Mouse (Mus musculus) left cerebral cortex, postnatal 14 days (tissue): ENCODE measurements at regions not wholly inside any gene's neighbourhood (a gene's known extent, or its start where the extent isn't known, plus 50 kb on each side); places are given as distances from the start of the nearest gene placed in this dataset.
A peak's percentile ranks its signal among the peaks of the same experiment; 100 is the strongest.

Experiments used
- DNase-seq, 2 experiments: peaks; one replicate each; pipeline ENCODE4 v3.0.0; 2021 to 2022; ENCODE audit warnings: low spot score in 2 of 2, mixed read lengths in 1 of 2
- intact Hi-C: fragments of 180-260 bp; cut with DNase I; formaldehyde crosslinking; loops from one replicate; pipeline ENCODE4 v1.15.1; 2025

DNA sequence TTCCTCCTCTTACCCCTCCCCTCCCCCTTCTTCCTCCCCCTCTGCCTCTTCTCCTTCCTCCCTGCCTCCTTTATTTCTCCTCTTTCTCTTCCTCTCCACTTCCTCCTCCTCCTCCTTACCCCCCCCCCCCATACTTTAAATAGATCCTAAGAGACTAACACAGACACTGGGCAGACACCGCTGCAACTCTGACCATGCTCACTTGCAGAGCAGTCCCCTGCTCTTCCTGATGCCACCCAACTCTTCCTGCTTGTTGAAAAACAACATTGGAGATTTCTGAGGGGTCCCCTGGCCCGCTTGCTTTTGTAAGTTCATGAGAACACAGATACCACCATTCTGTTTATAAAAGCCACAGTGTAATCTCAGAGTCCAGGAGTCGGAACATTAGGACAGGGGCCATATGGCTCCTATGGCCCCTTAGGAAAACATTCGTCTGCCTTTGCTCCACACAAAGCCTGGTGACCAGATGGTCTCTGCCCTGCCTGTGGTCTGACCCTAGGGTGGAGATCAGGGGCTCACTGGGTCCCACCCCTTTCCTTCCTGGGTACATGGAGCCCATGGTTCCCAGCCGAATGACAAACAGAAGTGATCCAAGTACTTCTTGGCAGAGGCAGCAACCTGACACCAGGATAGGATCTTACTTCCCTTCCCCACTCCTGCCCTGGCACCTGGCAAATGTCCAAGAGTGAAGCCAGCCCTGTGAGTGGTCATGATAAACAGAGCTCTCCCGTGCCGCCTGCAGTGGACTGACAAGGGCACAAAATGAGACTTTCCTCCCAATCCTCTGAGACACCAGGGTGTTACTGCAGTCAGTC, 123.1 kb downstream of the Ets2 start:
- intact Hi-C loops, result no loop called here

GRCm38 (mm10) chr16:95823803-95824202, 121.9 kb downstream of the Ets2 start:
- DNase-seq, result peak in 1 of 2 experiments; percentile 36
- intact Hi-C loops, result no loop called here

More for the DNA sequence above, 123.1 kb downstream of the Ets2 start:
- DNase-seq, result no peak

DNA sequence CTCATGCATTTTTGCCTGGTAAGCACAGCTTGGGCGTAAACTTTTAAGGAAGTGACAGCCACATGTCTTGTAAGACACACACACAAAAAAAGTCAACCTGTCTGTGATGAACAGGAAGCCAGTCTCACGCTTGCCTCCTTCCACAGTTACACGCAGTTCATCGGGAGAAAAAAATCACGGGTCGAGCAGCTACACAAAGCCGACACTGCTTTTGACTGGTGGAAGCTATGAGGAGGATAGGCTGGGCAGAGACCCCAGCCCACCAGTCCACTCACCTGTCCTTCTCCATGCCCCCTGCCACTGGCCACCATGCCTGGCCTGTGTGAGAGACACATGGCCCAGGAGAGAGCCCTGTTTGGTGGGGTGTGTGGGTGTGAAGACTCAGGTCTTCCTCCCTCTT, 119.2 kb downstream of the Ets2 start:
- no peak for DNase-seq
- intact Hi-C loops, result no loop called here

DNA sequence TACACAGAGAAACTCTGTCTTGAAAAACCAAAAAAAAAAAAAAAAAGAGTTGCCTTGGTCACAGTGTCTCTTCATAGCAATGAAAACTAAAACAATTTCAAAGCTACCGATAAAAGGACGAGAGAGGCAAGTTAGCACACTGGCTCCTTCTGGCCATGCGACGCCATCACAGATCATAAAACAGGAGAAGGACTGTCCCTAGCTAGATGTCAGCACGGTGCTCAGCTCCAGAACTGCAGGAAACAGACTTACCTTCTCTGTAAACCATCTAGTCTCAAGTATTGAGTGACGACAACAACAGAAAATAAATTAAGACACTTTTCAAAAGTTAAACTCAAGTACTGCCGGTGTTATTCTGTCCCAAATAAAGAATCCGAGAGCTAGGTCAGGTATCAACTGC, 118.7 kb downstream of the Ets2 start:
- DNase-seq, result no peak
- intact Hi-C loops, result no loop called here

- intact Hi-C loops, result no loop called here
- no peak for DNase-seq
Measured at GRCm38 (mm10) chr16:95820013-95820412, 118.1 kb downstream of the Ets2 start.

DNA sequence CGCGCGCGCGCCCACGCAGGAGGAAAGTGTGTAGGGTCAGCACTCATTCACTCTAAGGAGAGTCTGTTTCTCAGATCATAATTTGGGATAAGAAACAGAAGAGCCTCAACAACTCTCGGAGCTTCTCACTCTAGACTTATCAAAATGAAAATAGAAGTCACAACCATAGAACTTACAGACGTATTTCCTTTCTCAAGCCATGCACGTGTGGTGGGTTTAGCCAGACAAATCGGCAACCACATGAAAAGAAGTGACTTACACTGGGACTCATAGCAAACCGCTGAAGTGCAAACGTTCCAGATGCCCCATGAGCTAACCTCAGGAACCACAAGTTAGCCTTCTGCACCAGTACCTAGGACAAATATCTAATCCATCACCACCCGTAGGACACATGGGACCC, 114.1 kb downstream of the Ets2 start:
- no peak for DNase-seq

GRCm38 (mm10) chr16:95815206-95815731, 113.4 kb downstream of the Ets2 start:
- intact Hi-C loops, result no loop called here
- no peak for DNase-seq

More for the DNA sequence above, 114.1 kb downstream of the Ets2 start:
- intact Hi-C loops, result no loop called here

GRCm38 (mm10) chr16:95814513-95815118, 112.7 kb downstream of the Ets2 start:
- intact Hi-C loops, result loop anchor here (5.0 kb wide), 1 partner anchor 102 kb away; no protein-coding TSS in a partner anchor
- peak; percentile 30 to 75 for DNase-seq

DNA sequence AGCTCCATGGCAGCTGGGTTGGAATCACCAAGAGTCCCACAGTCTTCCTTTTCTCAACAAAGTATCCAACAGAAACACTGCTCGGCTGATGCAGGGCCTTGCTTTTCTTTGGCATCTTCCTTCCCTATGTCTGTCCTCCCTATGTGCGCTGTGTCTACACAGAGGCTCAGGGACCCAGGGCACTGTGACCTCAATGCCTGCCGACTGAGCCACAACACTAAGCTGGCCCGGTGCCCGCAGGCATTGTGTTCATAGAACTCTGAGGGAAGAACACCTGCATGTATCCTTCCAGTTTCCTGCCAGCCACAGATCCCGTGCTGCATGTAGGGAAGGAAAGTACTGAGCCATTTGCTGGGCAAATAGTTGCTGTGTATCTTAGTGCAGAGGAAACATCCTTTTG, 109.2 kb downstream of the Ets2 start:
- intact Hi-C loops, result loop anchor here (5.0 kb wide), 1 partner anchor 99 kb away; no protein-coding TSS in a partner anchor

DNA sequence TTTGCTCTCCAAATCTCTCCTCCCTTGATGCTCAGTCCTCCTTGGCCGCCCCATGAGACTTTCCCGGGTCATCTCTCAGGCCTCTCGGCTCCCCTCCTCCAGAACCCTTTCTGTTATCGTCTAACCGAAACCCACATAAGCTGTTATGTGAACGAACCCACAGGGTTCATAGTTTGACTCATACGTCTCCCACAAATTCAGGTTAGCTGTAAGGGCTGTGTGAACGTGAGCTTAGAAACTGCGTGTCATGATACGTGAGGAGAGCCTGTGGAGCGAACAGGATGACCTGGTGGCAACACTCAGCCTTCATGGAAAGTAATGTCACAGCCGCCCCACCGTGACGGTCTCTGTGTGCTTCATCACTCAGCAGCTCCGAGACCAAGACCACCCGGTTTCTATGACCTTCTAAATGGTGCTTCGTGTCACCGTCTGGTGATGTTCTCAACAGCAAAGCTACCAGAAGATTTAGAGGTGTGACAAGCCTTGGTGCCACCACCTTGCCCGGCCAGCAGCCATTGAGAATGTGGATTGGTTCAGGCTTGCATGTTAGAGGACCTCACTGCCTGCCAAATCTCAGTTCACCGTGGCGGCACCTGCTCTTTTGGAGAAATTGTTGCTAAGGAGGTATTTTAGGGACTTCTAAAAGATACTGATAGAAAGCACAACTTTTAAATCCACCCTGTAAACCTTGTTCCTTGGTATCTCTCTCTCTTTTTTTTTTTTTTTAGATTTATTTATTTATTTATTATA, 107.4 kb downstream of the Ets2 start:
- intact Hi-C loops, result no loop called here
- no peak for DNase-seq

More for the DNA sequence above, 109.2 kb downstream of the Ets2 start:
- DNase-seq, result no peak

GRCm38 (mm10) chr16:95806510-95806909, 104.6 kb downstream of the Ets2 start:
- intact Hi-C loops, result no loop called here
- no peak for DNase-seq

DNA sequence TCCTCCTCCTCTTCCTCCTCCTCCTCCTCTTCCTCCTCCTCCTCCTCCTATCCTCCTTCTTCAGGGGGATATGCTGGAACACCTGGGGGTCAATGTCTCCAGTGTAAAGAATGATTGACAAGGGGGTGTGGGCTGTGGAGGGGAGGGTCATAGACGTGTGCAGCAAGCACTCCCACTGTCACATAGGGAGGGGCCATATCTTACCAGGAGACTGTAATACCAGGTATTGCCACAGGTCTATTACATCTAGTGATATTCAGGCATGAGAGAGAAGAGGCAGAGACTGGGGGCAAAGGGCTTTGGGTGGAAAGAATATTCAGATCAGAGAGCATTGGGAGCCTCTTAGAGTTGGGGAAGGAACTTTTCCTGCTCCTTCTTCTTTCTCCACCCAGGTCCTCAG, 102.3 kb downstream of the Ets2 start:
- intact Hi-C loops, result no loop called here
- no peak for DNase-seq

GRCm38 (mm10) chr16:95802641-95803040, 100.8 kb downstream of the Ets2 start:
- intact Hi-C loops, result no loop called here
- DNase-seq, result no peak

- peak in 1 of 2 experiments; percentile 39 for DNase-seq
- intact Hi-C loops, result no loop called here
Measured at GRCm38 (mm10) chr16:95802207-95802606, 100.3 kb downstream of the Ets2 start.

- intact Hi-C loops, result no loop called here
- DNase-seq, result no peak
Measured at GRCm38 (mm10) chr16:95800911-95801442, 99.1 kb downstream of the Ets2 start.

GRCm38 (mm10) chr16:95798582-95798981, 96.7 kb downstream of the Ets2 start:
- intact Hi-C loops, result no loop called here
- peak; percentile 38 to 50 for DNase-seq

DNA sequence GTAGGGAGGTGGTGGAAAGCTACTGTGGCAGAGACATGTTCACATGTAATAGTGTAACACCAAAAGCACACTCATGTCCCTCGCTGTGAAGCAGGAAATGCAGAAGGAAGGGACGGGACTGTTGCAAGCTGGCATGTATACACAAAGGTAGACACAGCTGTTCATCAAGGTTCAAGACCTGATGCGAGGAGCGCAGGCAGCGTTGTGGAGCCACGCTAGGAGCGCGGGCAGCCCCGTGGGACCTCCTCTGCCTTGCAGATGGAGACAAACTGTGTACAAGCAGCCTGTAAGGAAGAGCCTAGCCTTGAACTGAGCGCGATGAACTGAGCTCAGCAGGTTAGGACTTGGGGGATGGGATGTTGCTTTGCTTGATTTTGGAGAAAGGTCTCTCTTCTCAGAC, 96.2 kb downstream of the Ets2 start:
- DNase-seq, result no peak
- intact Hi-C loops, result no loop called here

DNA sequence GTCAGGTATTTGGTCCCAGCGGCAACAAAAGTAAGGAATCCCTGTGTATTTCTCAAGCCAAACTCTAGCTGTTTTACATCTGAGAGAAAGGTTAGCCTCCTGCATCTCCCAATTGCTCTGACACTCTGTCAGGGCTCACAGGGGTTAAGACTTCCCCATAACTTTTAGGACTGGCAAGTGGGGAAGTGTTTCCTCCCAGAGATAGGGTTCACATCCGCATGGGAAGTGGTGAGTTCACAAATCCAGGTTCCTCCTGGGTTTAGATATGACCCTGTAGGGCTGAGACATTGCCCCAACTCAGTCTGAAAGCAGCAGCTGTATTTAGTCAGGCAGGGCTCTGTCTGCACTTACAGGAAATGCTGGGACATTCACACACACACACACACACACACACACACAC, 95.3 kb downstream of the Ets2 start:
- DNase-seq, result no peak
- intact Hi-C loops, result no loop called here

GRCm38 (mm10) chr16:95794876-95795275, 93.0 kb downstream of the Ets2 start:
- DNase-seq, result no peak
- intact Hi-C loops, result no loop called here

GRCm38 (mm10) chr16:95794281-95794727, 92.4 kb downstream of the Ets2 start:
- no peak for DNase-seq
- intact Hi-C loops, result no loop called here
